Mouse (Mus musculus): ENCODE results near the gene Slc22a13. TPM values are rescaled to one million over a fixed set of nuclear protein-coding genes. Genes with fewer than 3 reads are reported as not detected.
A peak's percentile ranks its signal among the peaks of the same experiment; 100 is the strongest.

Gene Slc22a13
- polyA plus RNA-seq, 1 experiment: not detected

DNA sequence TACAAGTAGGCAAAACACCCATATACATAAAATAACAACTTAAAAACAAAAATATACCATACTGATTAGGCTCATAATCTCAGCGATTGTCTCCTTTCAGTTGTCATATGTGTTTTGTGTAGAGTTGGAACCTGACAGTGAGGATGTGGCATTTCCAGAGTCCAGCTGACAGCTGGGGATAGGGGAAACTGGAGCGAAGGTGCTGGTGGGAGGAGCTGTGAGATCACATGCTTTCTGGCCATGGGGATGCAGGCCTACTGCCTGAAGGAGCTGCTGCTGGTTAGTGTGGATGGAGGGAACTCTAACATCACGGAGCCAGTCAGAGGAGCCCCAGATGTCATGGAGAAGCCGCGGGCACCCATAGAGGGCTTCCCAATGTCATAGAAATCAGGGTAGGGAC is 3.1 kb downstream of the Slc22a13 start:
- H3K27ac ChIP-seq (ENCODE audit: insufficient read depth, low read length): no peak overlapping the region
- H3K4me1 ChIP-seq (ENCODE audit: control insufficient read depth, insufficient read depth, low read length): no peaks in the 10 kb centered on the region
- no peak for TF ChIP-seq CTCF (IDR thresholded peaks at IDR 0.05; ENCODE audit: borderline replicate concordance, insufficient read depth, low read length)
- no peak for TF ChIP-seq POLR2A (IDR thresholded peaks at IDR 0.05; ENCODE audit: low read depth, low read length)
- no peak overlapping the region for H3K4me3 ChIP-seq (ENCODE audit: insufficient read depth, low read length)

DNA sequence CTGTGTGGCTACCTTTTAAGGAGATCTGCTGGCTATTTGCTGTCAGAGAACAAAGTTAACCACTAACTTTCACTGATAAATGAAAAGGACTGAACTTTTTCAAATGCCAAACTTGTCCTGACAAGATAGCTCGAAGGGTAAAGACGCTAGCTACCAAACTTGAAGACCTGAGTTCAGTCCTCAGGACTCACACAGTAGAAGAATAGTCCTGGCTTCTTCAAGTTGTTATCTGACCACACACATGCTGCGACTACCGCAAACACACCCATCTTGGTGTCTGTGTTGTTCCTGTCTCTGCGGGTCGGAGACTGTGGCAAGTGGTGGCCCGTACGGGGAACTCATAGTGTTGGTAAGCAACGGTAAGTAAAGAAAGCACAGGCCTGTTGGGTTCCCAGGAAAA is 5.3 kb downstream of the Slc22a13 start:
- TF ChIP-seq CTCF (IDR thresholded peaks at IDR 0.05; ENCODE audit: borderline replicate concordance, insufficient read depth, low read length): no peak
- Histone ChIP-seq H3K4me1 (ENCODE audit: control insufficient read depth, insufficient read depth, low read length) (no peaks in the 10 kb centered on the region), H3K4me3 (ENCODE audit: insufficient read depth, low read length) (no peak overlapping the region), H3K27ac (ENCODE audit: insufficient read depth, low read length) (no peak overlapping the region)

GRCm38 (mm10) chr9:119201653-119202052 is 7.2 kb downstream of the Slc22a13 start:
- Histone ChIP-seq H3K27ac (ENCODE audit: insufficient read depth, low read length) (no peak overlapping the region), H3K4me3 (ENCODE audit: insufficient read depth, low read length) (no peak overlapping the region), H3K4me1 (ENCODE audit: control insufficient read depth, insufficient read depth, low read length) (no peaks in the 10 kb centered on the region)
- TF ChIP-seq POLR2A (IDR thresholded peaks at IDR 0.05; ENCODE audit: low read depth, low read length) (no peak), CTCF (IDR thresholded peaks at IDR 0.05; ENCODE audit: borderline replicate concordance, insufficient read depth, low read length) (no peak)

DNA sequence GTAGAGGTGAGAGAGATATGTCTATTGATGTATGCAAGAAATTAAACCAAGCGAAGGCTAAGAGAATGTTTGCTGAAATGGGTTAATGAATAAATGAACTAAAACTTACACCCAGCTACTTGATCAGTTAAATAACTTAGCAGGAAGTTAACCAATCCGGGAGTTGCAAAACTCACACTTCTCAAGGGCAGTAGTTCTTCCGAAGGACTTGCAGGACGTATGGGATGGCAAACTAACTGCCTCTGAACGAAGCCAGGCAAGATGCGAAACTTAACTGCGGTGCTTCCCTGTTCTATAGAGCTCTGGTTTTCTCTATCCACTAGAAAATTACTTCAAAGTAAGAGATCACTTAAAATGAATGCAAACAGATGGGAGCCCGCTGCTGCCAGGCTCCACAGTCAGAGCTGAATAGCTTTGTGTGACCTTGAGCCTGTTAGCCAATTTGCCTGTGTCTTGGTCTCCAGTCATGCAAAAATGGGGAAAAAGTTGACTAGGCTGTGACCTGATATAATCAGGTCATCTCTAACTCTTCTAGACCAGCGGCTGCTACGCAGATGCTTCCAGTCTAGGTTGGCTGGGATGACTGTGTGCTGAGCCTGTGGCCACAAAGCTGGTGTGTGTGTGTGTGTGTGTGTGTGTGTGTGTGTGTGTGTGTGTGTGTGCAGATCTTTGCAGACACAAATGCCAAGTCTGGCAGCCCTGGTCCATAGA is 9.6 kb downstream of the Slc22a13 start:
- Histone ChIP-seq H3K4me1 (ENCODE audit: control insufficient read depth, insufficient read depth, low read length) (no peaks in the 10 kb centered on the region), H3K27ac (ENCODE audit: insufficient read depth, low read length) (no peak overlapping the region), H3K4me3 (ENCODE audit: insufficient read depth, low read length) (no peak overlapping the region)
- no peak for TF ChIP-seq POLR2A (IDR thresholded peaks at IDR 0.05; ENCODE audit: low read depth, low read length)
- no peak for TF ChIP-seq CTCF (IDR thresholded peaks at IDR 0.05; ENCODE audit: borderline replicate concordance, insufficient read depth, low read length)

- no peak overlapping the region for H3K27ac ChIP-seq (ENCODE audit: insufficient read depth, low read length)
- no peaks in the 10 kb centered on the region for H3K4me1 ChIP-seq (ENCODE audit: control insufficient read depth, insufficient read depth, low read length)
- no peak overlapping the region for H3K4me3 ChIP-seq (ENCODE audit: insufficient read depth, low read length)
- TF ChIP-seq POLR2A (IDR thresholded peaks at IDR 0.05; ENCODE audit: low read depth, low read length) (no peak), CTCF (IDR thresholded peaks at IDR 0.05; ENCODE audit: borderline replicate concordance, insufficient read depth, low read length) (peak; percentile 48; the same call in 1 of the 2 replicates)
These were observed 16.5 kb downstream of the Slc22a13 start for GRCm38 (mm10) chr9:119192202-119192990.

DNA sequence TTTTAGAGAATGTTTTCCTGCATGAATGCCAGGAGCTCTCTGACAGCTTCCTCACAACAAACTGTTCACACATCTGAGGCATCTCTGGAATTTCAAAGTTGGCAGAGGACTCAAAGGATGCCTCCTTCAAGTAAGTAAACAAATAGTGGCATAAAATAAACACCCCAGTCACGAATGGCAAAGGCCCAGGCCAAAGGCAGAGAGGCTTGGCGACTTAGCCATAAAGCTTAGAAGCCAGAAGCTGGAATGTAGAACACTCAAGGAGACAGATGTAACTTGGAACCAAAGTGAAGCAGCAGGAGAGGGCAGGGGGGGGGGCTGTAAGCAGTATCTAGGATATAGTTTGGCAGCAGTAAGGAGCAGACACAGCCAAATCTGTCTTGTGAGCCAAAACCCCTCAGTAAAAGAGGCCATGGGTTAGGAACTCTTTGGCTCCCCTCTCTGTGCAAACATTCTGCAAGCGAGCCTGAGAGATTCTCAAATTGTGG is 27.6 kb downstream of the Slc22a13 start:
- TF ChIP-seq CTCF (IDR thresholded peaks at IDR 0.05; ENCODE audit: borderline replicate concordance, insufficient read depth, low read length) (no peak), POLR2A (IDR thresholded peaks at IDR 0.05; ENCODE audit: low read depth, low read length) (no peak)
- H3K4me3 ChIP-seq (ENCODE audit: insufficient read depth, low read length): no peak overlapping the region
- no peak overlapping the region for H3K27ac ChIP-seq (ENCODE audit: insufficient read depth, low read length)
- no peaks in the 10 kb centered on the region for H3K4me1 ChIP-seq (ENCODE audit: control insufficient read depth, insufficient read depth, low read length)

- Histone ChIP-seq H3K4me3 (ENCODE audit: insufficient read depth, low read length) (no peak overlapping the region), H3K4me1 (ENCODE audit: control insufficient read depth, insufficient read depth, low read length) (no peaks in the 10 kb centered on the region), H3K27ac (ENCODE audit: insufficient read depth, low read length) (no peak overlapping the region)
- TF ChIP-seq POLR2A (IDR thresholded peaks at IDR 0.05; ENCODE audit: low read depth, low read length): no peak
These were observed 29.6 kb downstream of the Slc22a13 start for GRCm38 (mm10) chr9:119179292-119179691.

- Histone ChIP-seq H3K4me3 (ENCODE audit: insufficient read depth, low read length) (no peak overlapping the region), H3K4me1 (ENCODE audit: control insufficient read depth, insufficient read depth, low read length) (no peaks in the 10 kb centered on the region), H3K27ac (ENCODE audit: insufficient read depth, low read length) (no peak overlapping the region)
- TF ChIP-seq CTCF (IDR thresholded peaks at IDR 0.05; ENCODE audit: borderline replicate concordance, insufficient read depth, low read length) (no peak), POLR2A (IDR thresholded peaks at IDR 0.05; ENCODE audit: low read depth, low read length) (no peak)
These were observed 41.3 kb downstream of the Slc22a13 start for GRCm38 (mm10) chr9:119167608-119168007.

DNA sequence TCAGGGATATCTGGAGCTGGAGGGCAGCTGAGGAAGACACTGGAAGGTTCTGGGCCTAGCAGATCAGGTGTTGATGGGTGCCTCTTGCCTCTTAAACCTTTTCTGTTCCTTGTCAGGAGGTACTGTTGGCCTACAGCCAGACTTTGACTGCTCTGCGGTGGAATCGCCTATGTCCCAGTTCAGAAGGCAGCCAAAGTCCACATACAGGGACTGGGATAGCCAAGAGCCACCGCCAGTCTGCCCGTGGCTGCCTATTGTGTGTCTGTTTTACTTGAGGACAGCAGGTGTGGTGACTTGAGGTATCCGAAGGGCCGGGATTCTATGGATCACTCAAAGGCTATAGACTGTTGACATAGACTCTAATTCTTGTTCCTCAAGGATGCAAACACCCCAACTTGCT is 43.4 kb downstream of the Slc22a13 start:
- TF ChIP-seq CTCF (IDR thresholded peaks at IDR 0.05; ENCODE audit: borderline replicate concordance, insufficient read depth, low read length): no peak
- no peak for TF ChIP-seq POLR2A (IDR thresholded peaks at IDR 0.05; ENCODE audit: low read depth, low read length)

GRCm38 (mm10) chr9:119164743-119165142 is 44.2 kb downstream of the Slc22a13 start:
- Histone ChIP-seq H3K27ac (ENCODE audit: insufficient read depth, low read length) (no peak overlapping the region), H3K4me3 (ENCODE audit: insufficient read depth, low read length) (no peak overlapping the region), H3K4me1 (ENCODE audit: control insufficient read depth, insufficient read depth, low read length) (no peaks in the 10 kb centered on the region)
- TF ChIP-seq CTCF (IDR thresholded peaks at IDR 0.05; ENCODE audit: borderline replicate concordance, insufficient read depth, low read length): no peak
- TF ChIP-seq POLR2A (IDR thresholded peaks at IDR 0.05; ENCODE audit: low read depth, low read length): no peak

More for the DNA sequence above, 43.4 kb downstream of the Slc22a13 start:
- no peaks in the 10 kb centered on the region for H3K4me1 ChIP-seq (ENCODE audit: control insufficient read depth, insufficient read depth, low read length)
- H3K4me3 ChIP-seq (ENCODE audit: insufficient read depth, low read length): no peak overlapping the region
- no peak overlapping the region for H3K27ac ChIP-seq (ENCODE audit: insufficient read depth, low read length)

Data from embryonic fibroblast, embryonic 13.5 days (primary cell).